In the genomic region with DNA sequence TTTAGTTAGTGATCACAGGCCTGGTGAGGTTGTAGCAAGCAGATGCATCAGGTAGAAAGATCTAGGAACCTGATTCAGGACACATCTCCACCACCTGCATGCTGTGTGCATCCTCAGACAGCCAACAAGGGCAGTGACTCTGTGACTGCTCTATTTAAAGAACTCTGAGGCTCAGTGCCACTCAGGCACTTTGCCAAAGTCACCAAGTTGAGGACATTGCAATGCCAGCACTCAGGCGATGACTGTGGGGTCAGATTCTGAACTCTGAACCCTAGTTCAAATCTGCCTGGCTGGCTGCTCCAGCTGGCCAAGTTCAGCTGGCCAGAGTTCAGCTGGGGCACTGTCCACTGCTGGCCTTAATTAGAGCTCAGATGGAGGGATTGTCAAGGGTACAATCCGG, we compare ENCODE assay signal across 9 mouse cellular contexts. TPM values are rescaled to one million over a fixed set of nuclear protein-coding genes. Genes with fewer than 3 reads are reported as not detected.
A peak's percentile ranks its signal among the peaks of the same experiment; 100 is the strongest.
DNase-seq lines count a peak whose midpoint lies in the region; ATAC-seq and TF ChIP-seq lines count a peak whose summit lies in the region.
"Had no signal": no experiment of that assay in that cellular context is flagged by ENCODE, and none has a peak within 500 bp of the region (broad histone marks: within the 10 kb centered on the region; RNA-seq: fewer than 3 reads in every experiment).

No protein-coding gene starts in this region.

- TF ChIP-seq CTCF in left cerebral cortex, adult 2 months (IDR thresholded peaks at IDR 0.05) = no peak

- intact Hi-C loops in left cerebral cortex, adult 2 months (cut with DNase I) = no loop called here

- no peaks in the 10 kb centered on the region for H3K36me3 ChIP-seq in stomach, embryonic 15.5 days
- no peaks in the 10 kb centered on the region for H3K36me3 ChIP-seq in midbrain, embryonic 15.5 days (replicated peaks)
- H3K36me3 ChIP-seq: limb, embryonic 13.5 days had no signal

- DNase-seq in left cerebral cortex, adult 2 months (ENCODE audit: extremely low spot score in 1 of 2, low spot score in 2 of 2) = no peak
- no peak for DNase-seq in left cerebral cortex, adult 18-20 months (ENCODE audit: low spot score in 2 of 2)
- DNase-seq in gastrocnemius, adult 8-10 months (ENCODE audit: low spot score in 2 of 2) = peak; percentile 63 to 66
- DNase-seq in kidney, adult 9 months = peak; percentile 98
- no peak for DNase-seq in layer of hippocampus, postnatal 36 days

- H3K9me3 ChIP-seq in stomach, embryonic 15.5 days = no peaks in the 10 kb centered on the region
- no peaks in the 10 kb centered on the region for H3K9me3 ChIP-seq in midbrain, embryonic 15.5 days
- H3K9me3 ChIP-seq: limb, embryonic 13.5 days had no signal

- no peak overlapping the region for H3K4me3 ChIP-seq in left cerebral cortex, adult 2 months
- H3K4me3 ChIP-seq in stomach, embryonic 15.5 days (replicated peaks) = no peak overlapping the region
- no peak overlapping the region for H3K4me3 ChIP-seq in midbrain, embryonic 15.5 days
- H3K4me3 ChIP-seq: limb, embryonic 13.5 days had no signal

- H3K4me1 ChIP-seq in stomach, embryonic 15.5 days = peaks cover 12% of the 10 kb centered on the region
- H3K4me1 ChIP-seq in midbrain, embryonic 15.5 days = no peaks in the 10 kb centered on the region

- peak overlapping the region; percentile 56 for H3K27ac ChIP-seq in left cerebral cortex, adult 2 months
- H3K27ac ChIP-seq in stomach, embryonic 15.5 days = peak overlapping the region; percentile 64; the same call in 1 of the 2 replicates
- no peak overlapping the region for H3K27ac ChIP-seq in midbrain, embryonic 15.5 days
- H3K27ac ChIP-seq: limb, embryonic 13.5 days had no signal

- H3K4me2 ChIP-seq in stomach, embryonic 15.5 days = no peak overlapping the region
- H3K4me2 ChIP-seq in midbrain, embryonic 15.5 days = no peak overlapping the region
- H3K4me2 ChIP-seq: limb, embryonic 13.5 days had no signal

- 83% methylated on average over 2 of the region's 2 CpGs for WGBS in stomach, embryonic 15.5 days
- WGBS in midbrain, embryonic 15.5 days = 91% methylated on average over 2 of the region's 2 CpGs

- no peaks in the 10 kb centered on the region for H3K27me3 ChIP-seq in stomach, embryonic 15.5 days (replicated peaks)
- H3K27me3 ChIP-seq in midbrain, embryonic 15.5 days (replicated peaks) = no peaks in the 10 kb centered on the region
- H3K27me3 ChIP-seq: limb, embryonic 13.5 days had no signal

- H3K9ac ChIP-seq in stomach, embryonic 15.5 days = no peak overlapping the region
- no peak overlapping the region for H3K9ac ChIP-seq in midbrain, embryonic 15.5 days
- H3K9ac ChIP-seq: limb, embryonic 13.5 days had no signal

- ATAC-seq in stomach, embryonic 15.5 days (ENCODE audit: insufficient read depth, low FRiP score, low read depth) = no peak
- no peak for ATAC-seq in megakaryocyte progenitor cell, adult 5-6 weeks (replicated peaks; ENCODE audit: poor library complexity)
- no peak for ATAC-seq in midbrain, embryonic 15.5 days (replicated peaks)

RNA-seq across cellular contexts. Expression of gene Herpud1, which starts 22.3 kb away (rescaled TPM):
- 10 to 100 TPM; 68.3 to 78.2 TPM for total RNA-seq in left cerebral cortex, adult 2 months (2021)
- 10 to 100 TPM; 72.2 to 82.2 TPM for total RNA-seq in left cerebral cortex, adult 18-20 months (2021)
- total RNA-seq in gastrocnemius, adult 8-10 months (2022) = 100 to 1,000 TPM; 117 to 134 (median 124) TPM
- polyA plus RNA-seq in stomach, embryonic 15.5 days (2015; fragmentation: Nextera tagmentation; extraction: Ambion mirVana) = 144 and 158 TPM in 2 replicates
- 10 to 100 TPM; 54.8 to 80.2 TPM for total RNA-seq in layer of hippocampus, postnatal 36 days (2021)
- total RNA-seq in megakaryocyte progenitor cell, adult 5-6 weeks (2015) = 78.2 and 89.9 TPM in 2 replicates
- total RNA-seq in megakaryocyte progenitor cell, adult 5-6 weeks (2017) = 83.3 and 99.5 TPM in 2 replicates
- polyA plus RNA-seq in midbrain, embryonic 15.5 days (2015; fragmentation: Nextera tagmentation; extraction: Ambion mirVana) = 69.3 and 76.4 TPM in 2 replicates

RNA-seq across cellular contexts. Expression of gene Slc12a3, which starts 34.9 kb away (rescaled TPM):
- total RNA-seq in left cerebral cortex, adult 2 months (2021) = under 1 TPM; 0.29 to 0.68 TPM
- total RNA-seq in left cerebral cortex, adult 18-20 months (2021) = under 1 TPM; 0.28 to 0.59 TPM
- not detected for total RNA-seq in gastrocnemius, adult 8-10 months (2022)
- polyA plus RNA-seq in stomach, embryonic 15.5 days (2015; fragmentation: Nextera tagmentation; extraction: Ambion mirVana) = 0.08 and 0.09 TPM in 2 replicates
- total RNA-seq in layer of hippocampus, postnatal 36 days (2021) = under 1 TPM; 0.18 to 0.20 TPM
- 0.12 and 0.17 TPM in 2 replicates for total RNA-seq in megakaryocyte progenitor cell, adult 5-6 weeks (2015)
- total RNA-seq in megakaryocyte progenitor cell, adult 5-6 weeks (2017) = not detected in 2 replicates
- polyA plus RNA-seq in midbrain, embryonic 15.5 days (2015; fragmentation: Nextera tagmentation; extraction: Ambion mirVana) = 0.05 and 0.06 TPM in 2 replicates
- polyA plus RNA-seq: limb, embryonic 13.5 days had no signal

Comparison
In these comparisons a context has a peak if more than half of its experiments do, and no peak if none do; other contexts are left out.
1. DNase-seq: peak in gastrocnemius, adult 8-10 months (2 of 2) and kidney, adult 9 months (single experiment); none in left cerebral cortex, adult 2 months (0 of 2), left cerebral cortex, adult 18-20 months (0 of 2) and layer of hippocampus, postnatal 36 days (0 of 2).